In genomic region chr11:97589216-97589615, GRCm38 (mm10) we compare ENCODE assay signal across 14 mouse cellular contexts. TPM values are rescaled to one million over a fixed set of nuclear protein-coding genes. Genes with fewer than 3 reads are reported as not detected.
DNase-seq lines count a peak whose midpoint lies in the region; ATAC-seq lines count a peak whose summit lies in the region.
"Had no signal": no experiment of that assay in that cellular context is flagged by ENCODE, and none has a peak within 500 bp of the region (broad histone marks: within the 10 kb centered on the region; RNA-seq: fewer than 3 reads in every experiment).

No protein-coding gene starts in this region.

- no peaks in the 10 kb centered on the region for H3K27me3 ChIP-seq in forebrain, embryonic 11.5 days (ENCODE audit: control insufficient read depth, insufficient read depth, low read length)
- H3K27me3 ChIP-seq in forebrain, embryonic 16.5 days (replicated peaks; ENCODE audit: control insufficient read depth, insufficient read depth, low read length), result no peaks in the 10 kb centered on the region
- peaks cover 47% of the 10 kb centered on the region for H3K27me3 ChIP-seq in midbrain, embryonic 10.5 days (ENCODE audit: low read depth, poor library complexity, severe bottlenecking)
- H3K27me3 ChIP-seq in midbrain, embryonic 16.5 days (ENCODE audit: control insufficient read depth, insufficient read depth, low read depth, low read length), result no peaks in the 10 kb centered on the region
- peaks cover 4% of the 10 kb centered on the region; the same call in 1 of the 2 replicates for H3K27me3 ChIP-seq in forebrain, embryonic 13.5 days

- peak; percentile 69 for DNase-seq in forebrain, embryonic 11.5 days (ENCODE audit: low spot score)
- peak; percentile 61 for DNase-seq in midbrain, embryonic 10.5 days (ENCODE audit: low spot score)
- DNase-seq in retina, postnatal 1 day, result peak; percentile 77
- DNase-seq in spleen, postnatal 10 days (ENCODE audit: low spot score in 2 of 2), result no peak
- DNase-seq in gastrocnemius, postnatal 36 days, result no peak
- DNase-seq: gastrocnemius, postnatal 25 days; heart, postnatal 4 days had no signal

- no peak overlapping the region for H3K4me3 ChIP-seq in forebrain, embryonic 11.5 days (ENCODE audit: low read depth, low read length)
- H3K4me3 ChIP-seq in forebrain, embryonic 16.5 days (replicated peaks; ENCODE audit: low read length), result no peak overlapping the region
- H3K4me3 ChIP-seq in midbrain, embryonic 10.5 days, result no peak overlapping the region
- H3K4me3 ChIP-seq in midbrain, embryonic 16.5 days (ENCODE audit: low read depth, low read length), result no peak overlapping the region
- no peak overlapping the region for H3K4me3 ChIP-seq in forebrain, embryonic 13.5 days
- H3K4me3 ChIP-seq: kidney, embryonic 15.5 days; neural tube, embryonic 15.5 days had no signal

- H3K9ac ChIP-seq in forebrain, embryonic 11.5 days (ENCODE audit: low read length), result 0 out of 2 replicates have a peak overlapping the region, but pooled peaks have one; percentile 16
- no peak overlapping the region for H3K9ac ChIP-seq in forebrain, embryonic 16.5 days (replicated peaks; ENCODE audit: low read depth, low read length)
- no peak overlapping the region for H3K9ac ChIP-seq in midbrain, embryonic 16.5 days (ENCODE audit: low read depth, low read length)
- H3K9ac ChIP-seq in forebrain, embryonic 13.5 days, result 0 out of 2 replicates have a peak overlapping the region, but pooled peaks have one; percentile 30
- H3K9ac ChIP-seq: kidney, embryonic 15.5 days; neural tube, embryonic 15.5 days had no signal

- WGBS in forebrain, embryonic 11.5 days, result 2% methylated on average over 10 of the region's 10 CpGs
- under 1% methylated on average over 10 of the region's 10 CpGs for WGBS in forebrain, embryonic 16.5 days
- 1% methylated on average over 10 of the region's 10 CpGs for WGBS in midbrain, embryonic 10.5 days
- WGBS in midbrain, embryonic 16.5 days, result 1% methylated on average over 10 of the region's 10 CpGs
- WGBS in forebrain, embryonic 13.5 days, result 2% methylated on average over 10 of the region's 10 CpGs

- no peak for ATAC-seq in forebrain, embryonic 11.5 days (replicated peaks; ENCODE audit: low FRiP score)
- no peak for ATAC-seq in forebrain, embryonic 16.5 days
- ATAC-seq in midbrain, embryonic 16.5 days, result no peak
- ATAC-seq in forebrain, embryonic 13.5 days, result no peak
- ATAC-seq: Patski had no signal

- H3K36me3 ChIP-seq in forebrain, embryonic 11.5 days (ENCODE audit: control insufficient read depth, insufficient read depth, low read length), result no peaks in the 10 kb centered on the region
- H3K36me3 ChIP-seq in forebrain, embryonic 16.5 days (ENCODE audit: control insufficient read depth, insufficient read depth), result no peaks in the 10 kb centered on the region
- H3K36me3 ChIP-seq in midbrain, embryonic 10.5 days, result no peaks in the 10 kb centered on the region
- no peaks in the 10 kb centered on the region for H3K36me3 ChIP-seq in midbrain, embryonic 16.5 days (ENCODE audit: control insufficient read depth, insufficient read depth, low read length)
- H3K36me3 ChIP-seq in forebrain, embryonic 13.5 days (ENCODE audit: poor library complexity, severe bottlenecking), result no peaks in the 10 kb centered on the region
- H3K36me3 ChIP-seq: kidney, embryonic 15.5 days; neural tube, embryonic 15.5 days had no signal

- no peaks in the 10 kb centered on the region for H3K9me3 ChIP-seq in forebrain, embryonic 11.5 days (ENCODE audit: control insufficient read depth, low read length)
- no peaks in the 10 kb centered on the region for H3K9me3 ChIP-seq in forebrain, embryonic 16.5 days (ENCODE audit: control insufficient read depth, low read length)
- H3K9me3 ChIP-seq in midbrain, embryonic 10.5 days (replicated peaks), result no peaks in the 10 kb centered on the region
- H3K9me3 ChIP-seq in midbrain, embryonic 16.5 days (replicated peaks; ENCODE audit: control insufficient read depth, low read length, poor library complexity, severe bottlenecking), result no peaks in the 10 kb centered on the region
- H3K9me3 ChIP-seq in forebrain, embryonic 13.5 days (replicated peaks), result no peaks in the 10 kb centered on the region
- H3K9me3 ChIP-seq: kidney, embryonic 15.5 days; neural tube, embryonic 15.5 days had no signal

- no peak overlapping the region for H3K4me2 ChIP-seq in forebrain, embryonic 11.5 days (ENCODE audit: low read depth, low read length, severe bottlenecking)
- H3K4me2 ChIP-seq in forebrain, embryonic 16.5 days (ENCODE audit: low read length), result no peak overlapping the region
- no peak overlapping the region for H3K4me2 ChIP-seq in midbrain, embryonic 16.5 days (ENCODE audit: low read length)
- no peak overlapping the region for H3K4me2 ChIP-seq in forebrain, embryonic 13.5 days
- H3K4me2 ChIP-seq: kidney, embryonic 15.5 days; neural tube, embryonic 15.5 days had no signal

- H3K27ac ChIP-seq in forebrain, embryonic 11.5 days (ENCODE audit: low read depth, low read length), result no peak overlapping the region
- H3K27ac ChIP-seq in forebrain, embryonic 16.5 days (ENCODE audit: low read length), result no peak overlapping the region
- no peak overlapping the region for H3K27ac ChIP-seq in midbrain, embryonic 10.5 days (replicated peaks)
- no peak overlapping the region for H3K27ac ChIP-seq in midbrain, embryonic 16.5 days (ENCODE audit: low read length)
- H3K27ac ChIP-seq in forebrain, embryonic 13.5 days, result no peak overlapping the region
- H3K27ac ChIP-seq: kidney, embryonic 15.5 days; neural tube, embryonic 15.5 days had no signal

- intact Hi-C loops in gastrocnemius, postnatal 36 days (cut with DNase I), result no loop called here

- peaks cover 12% of the 10 kb centered on the region; the same call in 1 of the 2 replicates for H3K4me1 ChIP-seq in forebrain, embryonic 11.5 days (replicated peaks; ENCODE audit: control insufficient read depth, insufficient read depth, low read length)
- peaks cover 9% of the 10 kb centered on the region; the same call in 1 of the 2 replicates for H3K4me1 ChIP-seq in forebrain, embryonic 16.5 days (replicated peaks; ENCODE audit: control insufficient read depth, insufficient read depth, low read length)
- H3K4me1 ChIP-seq in midbrain, embryonic 10.5 days, result peaks cover 35% of the 10 kb centered on the region
- H3K4me1 ChIP-seq in midbrain, embryonic 16.5 days (ENCODE audit: control insufficient read depth, insufficient read depth, low read length), result peaks cover 6% of the 10 kb centered on the region; the same call in 1 of the 2 replicates
- H3K4me1 ChIP-seq in forebrain, embryonic 13.5 days, result peaks cover 13% of the 10 kb centered on the region

RNA-seq across cellular contexts. Expression of gene Srcin1, which starts 13.2 kb away (rescaled TPM):
- 3.2 and 3.7 TPM in 2 replicates for polyA plus RNA-seq in forebrain, embryonic 11.5 days (2014; fragmentation: Nextera tagmentation; extraction: Ambion mirVana)
- 7.0 and 9.9 TPM in 2 replicates for polyA plus RNA-seq in forebrain, embryonic 16.5 days (2015; fragmentation: Nextera tagmentation; extraction: Ambion mirVana)
- 0.89 and 1.6 TPM in 2 replicates for polyA plus RNA-seq in midbrain, embryonic 10.5 days (2016; fragmentation: Nextera tagmentation; extraction: Ambion mirVana)
- polyA plus RNA-seq in midbrain, embryonic 16.5 days (2015; fragmentation: Nextera tagmentation; extraction: Ambion mirVana), result 9.2 and 10.4 TPM in 2 replicates
- polyA plus RNA-seq in forebrain, embryonic 13.5 days (2015; fragmentation: Nextera tagmentation; extraction: Ambion mirVana), result 5.6 and 6.4 TPM in 2 replicates
- total RNA-seq in gastrocnemius, postnatal 36 days (2021), result under 1 TPM; 0.59 to 0.72 TPM
- total RNA-seq: megakaryocyte, adult 5-6 weeks had no signal

RNA-seq across cellular contexts. Expression of gene Epop, which starts 40.3 kb away (rescaled TPM):
- polyA plus RNA-seq in forebrain, embryonic 11.5 days (2014; fragmentation: Nextera tagmentation; extraction: Ambion mirVana), result 13.8 and 15.8 TPM in 2 replicates
- polyA plus RNA-seq in forebrain, embryonic 16.5 days (2015; fragmentation: Nextera tagmentation; extraction: Ambion mirVana), result 2.1 and 2.6 TPM in 2 replicates
- polyA plus RNA-seq in midbrain, embryonic 10.5 days (2016; fragmentation: Nextera tagmentation; extraction: Ambion mirVana), result 10.4 and 13.3 TPM in 2 replicates
- 1.2 and 1.3 TPM in 2 replicates for polyA plus RNA-seq in midbrain, embryonic 16.5 days (2015; fragmentation: Nextera tagmentation; extraction: Ambion mirVana)
- 3.5 and 3.9 TPM in 2 replicates for polyA plus RNA-seq in forebrain, embryonic 13.5 days (2015; fragmentation: Nextera tagmentation; extraction: Ambion mirVana)
- total RNA-seq in gastrocnemius, postnatal 36 days (2021), result 1 to 10 TPM in 1 of 2 experiments, under 1 TPM in 1; 0.91 to 1.2 TPM

Comparison
In these comparisons a context has a peak if more than half of its experiments do, and no peak if none do; other contexts are left out.
1. H3K9ac ChIP-seq: peak in forebrain, embryonic 11.5 days (single experiment) and forebrain, embryonic 13.5 days (single experiment); none in forebrain, embryonic 16.5 days (single experiment) and midbrain, embryonic 16.5 days (single experiment).
2. DNase-seq: peak in forebrain, embryonic 11.5 days (single experiment), midbrain, embryonic 10.5 days (single experiment) and retina, postnatal 1 day (single experiment); none in spleen, postnatal 10 days (0 of 2) and gastrocnemius, postnatal 36 days (0 of 2).